Mouse (Mus musculus): Measurements from ENCODE around the gene Tpbpa. TPM values are rescaled to one million over a fixed set of nuclear protein-coding genes. Genes with fewer than 3 reads are reported as not detected.
"Not testable (repeated sequence)": the region's sequence is repeated elsewhere in the genome, so short reads cannot be mapped to it uniquely, and the experiment has no call there.

The Tpbpa gene
- polyA plus RNA-seq, 1 experiment from 2014 or later = not detected

DNA sequence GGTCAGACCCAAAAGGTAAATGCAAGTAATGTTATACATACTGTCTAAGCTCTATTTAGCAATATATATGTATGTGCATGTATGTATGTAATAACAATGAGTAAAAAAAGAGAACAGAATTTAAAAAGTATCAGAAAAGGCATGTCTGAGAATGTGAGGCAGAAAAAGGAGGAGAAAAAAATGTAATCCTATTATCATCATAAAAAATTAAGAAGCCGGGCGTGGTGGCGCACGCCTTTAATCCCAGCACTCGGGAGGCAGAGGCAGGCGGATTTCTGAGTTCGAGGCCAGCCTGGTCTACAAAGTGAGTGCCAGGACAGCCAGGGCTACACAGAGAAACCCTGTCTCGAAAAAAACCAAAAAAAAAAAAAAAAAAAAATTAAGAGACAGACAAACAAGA is 45.0 kb downstream of the Tpbpa start, which contains the start of gene Gm49392:
Gene Gm49392 (minus strand): TSS at position 101 of the 400 bp plus-strand sequence.
- H3K4me2 ChIP-seq (ENCODE audit: low read length); H3K9ac ChIP-seq (replicated peaks; ENCODE audit: low read length); H3K9me3 ChIP-seq (ENCODE audit: control insufficient read depth, low read length); H3K36me3 ChIP-seq (ENCODE audit: control insufficient read depth, insufficient read depth, low read length); DNase-seq; H3K4me3 ChIP-seq (replicated peaks; ENCODE audit: low read depth, low read length); H3K27ac ChIP-seq (replicated peaks; ENCODE audit: low read depth, low read length); H3K27me3 ChIP-seq (ENCODE audit: control insufficient read depth, insufficient read depth, low read length); H3K4me1 ChIP-seq (ENCODE audit: control insufficient read depth, insufficient read depth, low read length); ATAC-seq (ENCODE audit: low FRiP score, low TSS enrichment): not testable (repeated sequence)
- 85% methylated on average over 8 of the region's 8 CpGs for WGBS

DNA sequence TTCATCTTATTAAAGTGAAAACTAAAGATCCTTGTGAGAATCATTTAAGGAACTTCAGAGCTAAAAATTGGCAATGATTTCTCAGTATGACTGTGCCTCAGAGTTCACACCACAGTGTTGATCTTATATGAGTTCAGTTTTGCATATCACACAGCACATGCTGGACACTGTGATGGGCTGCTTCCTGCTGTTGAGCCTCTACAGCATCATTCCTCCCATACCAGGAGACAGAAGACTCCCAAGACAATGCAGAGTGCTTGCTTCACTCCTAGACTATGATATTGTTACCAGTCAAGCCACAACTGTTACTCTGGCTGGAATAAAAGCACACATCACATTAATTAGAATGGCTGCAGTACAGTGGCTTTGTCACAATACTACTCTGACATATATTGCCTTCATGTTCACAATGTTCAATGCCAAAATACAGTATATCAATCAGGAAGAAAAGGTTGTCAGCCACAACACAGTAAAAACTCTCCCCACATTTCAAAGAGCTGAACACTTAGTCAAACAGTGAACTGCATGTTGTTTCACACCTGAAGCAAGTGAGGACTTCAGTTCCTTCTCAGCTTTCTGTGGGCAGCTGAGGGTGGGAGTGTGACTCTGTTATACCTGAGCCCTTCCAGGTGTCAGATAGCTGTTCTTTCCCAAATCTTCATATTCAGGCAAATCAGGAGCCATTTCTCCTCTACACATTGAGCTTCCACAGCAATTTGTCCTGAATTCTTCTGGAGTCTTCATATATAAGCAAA is 46.2 kb downstream of the Tpbpa start:
- Histone ChIP-seq H3K27ac (replicated peaks; ENCODE audit: low read depth, low read length) (no peak overlapping the region), H3K4me1 (ENCODE audit: control insufficient read depth, insufficient read depth, low read length) (no peaks in the 10 kb centered on the region), H3K36me3 (ENCODE audit: control insufficient read depth, insufficient read depth, low read length) (no peaks in the 10 kb centered on the region), H3K9ac (replicated peaks; ENCODE audit: low read length) (no peak overlapping the region), H3K9me3 (ENCODE audit: control insufficient read depth, low read length) (0 out of 2 replicates have a peak, but pooled peaks cover 4% of the 10 kb centered on the region), H3K4me2 (ENCODE audit: low read length) (no peak overlapping the region), H3K27me3 (ENCODE audit: control insufficient read depth, insufficient read depth, low read length) (no peaks in the 10 kb centered on the region), H3K4me3 (replicated peaks; ENCODE audit: low read depth, low read length) (no peak overlapping the region)
- ATAC-seq (ENCODE audit: low FRiP score, low TSS enrichment) (no peak), DNase-seq (no peak)

DNA sequence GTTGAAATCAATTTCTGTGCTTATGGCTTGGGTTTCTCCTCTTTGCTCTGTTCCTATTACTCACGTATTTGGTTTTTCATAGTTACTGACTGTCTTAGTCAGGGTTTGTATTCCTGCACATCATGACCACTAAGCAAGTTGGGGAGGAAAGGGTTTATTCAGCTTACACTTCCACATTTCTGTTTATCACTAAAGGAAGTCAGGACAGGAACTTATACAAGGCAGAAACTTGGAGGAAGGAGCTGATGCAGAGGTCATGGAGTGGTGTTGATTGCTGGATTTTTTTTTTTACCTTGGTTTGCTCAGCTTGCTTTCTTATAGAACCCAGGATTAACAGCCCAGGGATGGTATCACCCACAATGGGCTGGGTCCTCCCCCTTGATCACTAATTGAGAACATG is 49.5 kb downstream of the Tpbpa start:
- Histone ChIP-seq H3K9me3 (ENCODE audit: control insufficient read depth, low read length) (no peaks in the 10 kb centered on the region), H3K4me1 (ENCODE audit: control insufficient read depth, insufficient read depth, low read length) (no peaks in the 10 kb centered on the region), H3K27ac (replicated peaks; ENCODE audit: low read depth, low read length) (no peak overlapping the region), H3K4me2 (ENCODE audit: low read length) (no peak overlapping the region), H3K4me3 (replicated peaks; ENCODE audit: low read depth, low read length) (no peak overlapping the region), H3K27me3 (ENCODE audit: control insufficient read depth, insufficient read depth, low read length) (no peaks in the 10 kb centered on the region), H3K36me3 (ENCODE audit: control insufficient read depth, insufficient read depth, low read length) (no peaks in the 10 kb centered on the region), H3K9ac (replicated peaks; ENCODE audit: low read length) (no peak overlapping the region)
- 82% methylated on average over 1 of the region's 1 CpGs for WGBS
- no peak for DNase-seq
- no peak for ATAC-seq (ENCODE audit: low FRiP score, low TSS enrichment)

Other genes starting within 250 kb of the Tpbpa start
- not detected in 2 replicates for gene BC051665, start 155.6 kb downstream of the Tpbpa start, polyA plus RNA-seq (2014; fragmentation: Nextera tagmentation; extraction: Ambion mirVana)
- gene Ctsll3, start 139.1 kb downstream of the Tpbpa start, polyA plus RNA-seq (2014; fragmentation: Nextera tagmentation; extraction: Ambion mirVana) = not detected in 2 replicates
- gene 4930486L24Rik, start 77.5 kb downstream of the Tpbpa start, polyA plus RNA-seq (2014; fragmentation: Nextera tagmentation; extraction: Ambion mirVana) = not detected in 2 replicates
- not detected in 2 replicates for gene Gm49392, start 45.1 kb downstream of the Tpbpa start, polyA plus RNA-seq (2014; fragmentation: Nextera tagmentation; extraction: Ambion mirVana)
- 1.2 and 2.4 TPM in 2 replicates for gene Ctla2b, start 44.5 kb downstream of the Tpbpa start, polyA plus RNA-seq (2014; fragmentation: Nextera tagmentation; extraction: Ambion mirVana)
- not detected in 2 replicates for gene Tpbpb, start 37.1 kb downstream of the Tpbpa start, polyA plus RNA-seq (2014; fragmentation: Nextera tagmentation; extraction: Ambion mirVana)
- gene Gm49393, start 6.4 kb downstream of the Tpbpa start, polyA plus RNA-seq (2014; fragmentation: Nextera tagmentation; extraction: Ambion mirVana) = not detected in 2 replicates
- gene Gm49391, start 5.4 kb downstream of the Tpbpa start, polyA plus RNA-seq (2014; fragmentation: Nextera tagmentation; extraction: Ambion mirVana) = 0.26 and 0.76 TPM in 2 replicates
- 11.1 and 15.6 TPM in 2 replicates for gene Ctla2a, start 5.4 kb downstream of the Tpbpa start, polyA plus RNA-seq (2014; fragmentation: Nextera tagmentation; extraction: Ambion mirVana)
- gene Ctsj, start 64.0 kb upstream of the Tpbpa start, polyA plus RNA-seq (2014; fragmentation: Nextera tagmentation; extraction: Ambion mirVana) = not detected in 2 replicates
- gene Ctsq, start 98.6 kb upstream of the Tpbpa start, polyA plus RNA-seq (2014; fragmentation: Nextera tagmentation; extraction: Ambion mirVana) = not detected in 2 replicates
- gene Ctsr, start 222.3 kb upstream of the Tpbpa start, polyA plus RNA-seq (2014; fragmentation: Nextera tagmentation; extraction: Ambion mirVana) = not detected in 2 replicates